Mouse (Mus musculus) layer of hippocampus, adult 9-10 months (tissue): ENCODE measurements around the gene Fam19a2.

ENCODE experiments used
- DNase-seq: peaks from one replicate; pipeline ENCODE4 v3.0.0; 2022; ENCODE audit warnings: low spot score

Gene Fam19a2

GRCm38 (mm10) chr10:123570616-123571188 is 306.9 kb downstream of the Fam19a2 start:
- DNase-seq = no peak

DNA sequence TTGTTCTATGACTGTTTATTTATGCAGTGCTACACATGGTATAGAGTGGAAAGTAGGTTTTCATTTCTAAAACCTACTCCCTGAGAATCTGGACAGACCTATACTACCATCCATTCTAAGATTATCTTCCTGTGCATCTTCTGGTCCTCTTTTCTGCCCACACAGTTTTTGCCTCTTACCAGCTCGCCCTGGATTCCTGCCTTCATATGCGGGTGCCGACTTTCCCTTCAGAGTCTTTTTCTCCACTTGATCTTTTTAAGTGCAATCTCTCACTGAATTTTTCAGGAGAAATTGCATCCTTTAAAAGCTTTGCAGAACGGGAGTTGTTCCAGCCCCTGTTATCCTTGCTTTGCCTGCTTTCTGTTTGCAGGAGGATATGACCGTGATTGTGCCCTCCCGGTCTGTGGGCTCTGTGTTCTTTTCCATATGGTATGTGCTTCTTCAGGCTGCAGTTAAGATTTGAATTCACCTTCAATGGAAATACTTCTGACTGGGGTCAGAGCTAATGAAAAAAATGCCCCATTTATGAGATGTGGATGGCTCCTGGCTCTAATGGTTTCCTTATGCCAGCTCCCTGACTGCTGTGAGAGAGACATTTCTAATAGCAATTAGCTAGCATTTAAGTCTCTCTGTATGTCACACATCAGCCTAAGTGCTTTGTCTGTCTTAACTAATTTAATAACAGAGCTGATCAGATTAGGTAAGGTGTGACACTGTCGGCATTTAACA is 308.7 kb downstream of the Fam19a2 start:
- no peak for DNase-seq

DNA sequence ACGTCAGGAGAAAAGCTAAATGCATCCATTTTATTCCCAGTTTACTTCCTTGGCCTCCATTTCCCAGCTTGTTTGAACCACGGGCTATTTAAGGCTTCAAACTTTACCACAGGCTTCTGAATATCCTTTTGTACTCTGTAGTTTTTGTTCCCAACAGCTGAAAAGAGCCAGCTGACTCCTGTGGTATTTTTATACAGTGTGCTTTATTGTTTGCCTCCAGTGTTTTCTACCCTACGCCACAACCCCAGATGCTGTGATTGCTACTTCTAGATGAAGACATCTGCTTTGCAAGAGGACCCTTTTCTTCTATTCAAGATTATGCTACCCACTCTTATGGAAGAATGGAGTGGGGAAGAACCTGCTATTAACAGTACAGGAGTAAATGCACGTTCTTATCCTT is 314.0 kb downstream of the Fam19a2 start:
- no peak for DNase-seq

- no peak for DNase-seq
Observed at GRCm38 (mm10) chr10:123579012-123579411, 315.2 kb downstream of the Fam19a2 start.

DNA sequence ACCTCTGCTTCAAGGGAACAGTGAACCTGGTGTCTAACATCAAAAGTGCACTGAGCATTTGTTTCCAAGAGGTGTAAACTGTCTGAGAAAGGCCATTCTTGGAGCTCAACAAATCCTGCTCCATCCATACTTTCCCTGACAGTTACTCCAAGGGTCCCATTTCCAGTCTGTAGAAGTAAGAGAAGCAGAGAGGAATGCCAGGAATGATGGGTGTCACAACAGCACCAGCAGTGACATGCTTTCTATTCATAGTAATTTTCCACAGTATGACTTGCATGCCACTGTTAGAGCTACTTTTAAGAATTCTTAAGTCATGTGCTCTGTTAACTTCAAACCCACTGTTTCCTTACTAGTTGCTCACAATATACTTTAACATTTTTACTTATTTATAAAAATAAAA is 331.2 kb downstream of the Fam19a2 start:
- no peak for DNase-seq

- no peak for DNase-seq
Observed at GRCm38 (mm10) chr10:123597059-123597458, 333.3 kb downstream of the Fam19a2 start.

DNA sequence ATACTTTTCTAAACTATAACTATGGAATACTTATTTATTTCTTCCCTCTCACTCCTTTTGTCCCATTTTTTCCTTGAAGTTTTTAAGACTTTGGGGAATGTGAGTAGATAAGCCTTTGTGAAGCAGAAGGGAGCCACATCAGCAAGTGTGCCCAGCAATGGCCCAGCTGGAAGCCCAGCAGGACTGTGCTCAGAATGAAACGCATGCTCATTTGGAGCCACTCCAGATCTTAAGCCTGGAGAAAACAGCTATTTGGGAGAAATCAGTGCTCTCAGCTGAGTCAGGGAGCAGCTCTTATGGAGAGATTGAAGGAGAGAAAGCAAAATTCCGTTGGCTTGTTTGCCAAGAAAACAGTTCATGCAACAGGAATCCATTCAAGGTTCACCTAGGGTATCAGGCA is 341.9 kb downstream of the Fam19a2 start:
- DNase-seq = no peak

DNA sequence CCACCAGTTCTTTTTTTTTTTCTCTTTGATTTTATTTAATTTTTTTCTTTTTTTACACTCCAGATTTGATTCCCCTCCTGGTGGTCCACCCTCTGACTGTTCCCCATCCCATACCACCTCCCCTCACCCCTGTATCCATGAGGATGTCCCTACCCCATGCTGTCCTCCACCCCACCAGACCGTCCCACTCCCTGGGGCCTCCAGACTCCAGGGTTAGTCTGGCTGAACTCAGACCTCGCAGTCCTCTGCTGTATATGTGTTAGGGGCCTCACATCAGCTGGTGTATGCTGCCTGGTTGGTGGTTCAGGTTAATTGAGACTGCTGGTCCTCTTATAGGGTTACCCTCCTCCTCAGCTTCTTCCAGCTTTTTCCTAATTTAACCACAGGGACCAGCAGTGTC is 362.9 kb downstream of the Fam19a2 start:
- DNase-seq = no peak

GRCm38 (mm10) chr10:123629248-123629744 is 365.5 kb downstream of the Fam19a2 start:
- no peak for DNase-seq

GRCm38 (mm10) chr10:123632029-123632428 is 368.2 kb downstream of the Fam19a2 start:
- no peak for DNase-seq

DNA sequence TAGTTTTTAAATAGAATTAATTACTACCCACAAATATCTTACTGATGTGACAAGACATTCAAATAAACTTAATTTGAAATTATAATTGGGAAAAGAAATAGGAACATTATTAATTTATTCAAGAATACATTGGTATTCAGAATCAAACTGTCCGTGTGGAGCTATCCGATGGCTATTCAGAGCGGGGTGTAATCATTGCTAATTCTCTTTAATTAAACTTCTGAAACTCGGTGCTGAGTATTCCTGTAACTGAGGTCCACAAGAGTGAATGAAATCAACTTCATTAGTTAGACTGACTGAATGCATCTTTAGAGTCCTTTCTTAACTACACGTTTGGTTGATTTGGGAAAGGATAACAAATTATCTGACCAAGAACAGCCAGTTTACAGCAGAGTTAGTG is 372.9 kb downstream of the Fam19a2 start:
- DNase-seq = no peak

GRCm38 (mm10) chr10:123637496-123637895 is 373.7 kb downstream of the Fam19a2 start:
- no peak for DNase-seq

DNA sequence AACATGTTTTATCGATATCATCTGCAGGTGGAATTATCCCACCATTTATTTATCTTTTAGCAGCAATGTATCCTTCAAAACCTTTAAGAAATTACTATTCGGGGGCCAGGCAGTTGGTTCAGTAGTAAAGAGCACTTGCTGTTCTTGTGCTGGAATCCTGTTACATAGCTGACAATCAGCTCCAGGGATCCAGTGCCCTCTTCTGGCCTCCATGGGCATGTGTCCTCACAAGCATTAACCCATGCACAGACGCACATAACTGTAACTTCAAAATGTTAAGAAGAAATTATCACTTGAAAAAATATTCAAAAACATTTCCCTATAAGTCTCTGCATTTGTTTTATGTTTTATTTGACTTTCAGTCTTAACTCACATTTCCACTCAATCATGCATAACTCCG is 381.8 kb downstream of the Fam19a2 start:
- no peak for DNase-seq

DNA sequence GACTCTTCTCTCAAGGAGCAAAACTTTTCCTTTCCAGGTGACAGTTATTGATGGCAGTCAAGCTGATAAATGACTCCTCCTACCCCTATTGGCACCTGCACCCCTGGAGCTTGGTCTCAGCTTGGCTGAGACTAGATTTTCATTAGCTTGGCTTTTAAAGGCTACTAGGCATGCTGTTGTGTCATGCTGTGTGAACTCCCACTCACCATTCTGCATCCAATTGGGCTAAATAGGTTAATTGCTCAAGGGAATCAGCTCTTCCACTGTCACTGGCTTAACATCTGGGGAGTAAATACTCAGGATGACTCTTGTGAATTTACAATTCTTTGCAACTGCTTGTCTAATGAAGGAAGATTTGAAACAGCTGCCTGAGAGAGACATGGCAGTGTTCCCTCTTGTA is 407.4 kb downstream of the Fam19a2 start:
- DNase-seq = no peak

- DNase-seq = no peak
Observed at GRCm38 (mm10) chr10:123678284-123678864, 414.6 kb downstream of the Fam19a2 start.

DNA sequence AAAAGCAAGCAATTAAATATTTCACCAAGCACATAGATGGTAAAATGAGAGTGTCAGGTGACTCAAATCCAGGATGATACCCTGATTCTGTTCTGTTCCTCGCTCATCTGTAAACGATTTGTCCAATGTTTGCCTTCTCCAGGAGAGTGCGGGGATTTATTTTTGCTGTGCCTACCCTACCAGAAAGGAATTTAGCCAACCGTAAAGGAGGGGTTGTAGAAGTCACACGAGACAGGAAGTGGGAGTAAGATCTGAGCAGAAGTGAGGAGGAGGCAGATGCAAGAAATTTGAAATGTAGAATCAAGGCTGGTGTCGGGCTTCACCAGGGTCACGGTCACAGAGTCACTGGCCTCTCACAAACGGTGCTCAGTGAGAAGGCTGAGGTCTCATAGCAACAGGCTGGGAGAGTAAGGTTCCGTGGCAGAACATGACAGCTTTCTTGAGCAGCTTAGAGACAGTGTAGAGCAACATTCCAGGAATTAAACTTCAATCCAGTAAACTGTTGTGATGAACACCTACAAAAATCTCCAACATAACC is 419.0 kb downstream of the Fam19a2 start:
- no peak for DNase-seq

GRCm38 (mm10) chr10:123692186-123692925 is 428.6 kb downstream of the Fam19a2 start:
- no peak for DNase-seq

DNA sequence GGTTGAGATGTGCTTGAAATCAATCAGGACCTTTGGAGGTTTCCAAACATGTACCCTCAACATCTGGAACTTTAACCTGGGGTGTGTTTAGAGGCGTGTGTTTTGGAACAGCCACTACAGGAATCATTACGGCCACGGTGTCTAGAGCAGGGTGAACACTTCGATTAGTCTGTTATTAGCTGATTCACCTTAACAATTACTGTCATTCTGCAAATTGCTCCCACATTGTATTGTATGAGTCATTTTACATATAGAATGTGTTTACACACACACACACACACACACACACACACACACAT is 429.1 kb downstream of the Fam19a2 start:
- no peak for DNase-seq

- DNase-seq = no peak
Observed at GRCm38 (mm10) chr10:123702595-123702994, 438.8 kb downstream of the Fam19a2 start.

GRCm38 (mm10) chr10:123707026-123707425 is 443.2 kb downstream of the Fam19a2 start:
- no peak for DNase-seq

- DNase-seq = no peak
Observed at GRCm38 (mm10) chr10:123710738-123711137, 446.9 kb downstream of the Fam19a2 start.

DNA sequence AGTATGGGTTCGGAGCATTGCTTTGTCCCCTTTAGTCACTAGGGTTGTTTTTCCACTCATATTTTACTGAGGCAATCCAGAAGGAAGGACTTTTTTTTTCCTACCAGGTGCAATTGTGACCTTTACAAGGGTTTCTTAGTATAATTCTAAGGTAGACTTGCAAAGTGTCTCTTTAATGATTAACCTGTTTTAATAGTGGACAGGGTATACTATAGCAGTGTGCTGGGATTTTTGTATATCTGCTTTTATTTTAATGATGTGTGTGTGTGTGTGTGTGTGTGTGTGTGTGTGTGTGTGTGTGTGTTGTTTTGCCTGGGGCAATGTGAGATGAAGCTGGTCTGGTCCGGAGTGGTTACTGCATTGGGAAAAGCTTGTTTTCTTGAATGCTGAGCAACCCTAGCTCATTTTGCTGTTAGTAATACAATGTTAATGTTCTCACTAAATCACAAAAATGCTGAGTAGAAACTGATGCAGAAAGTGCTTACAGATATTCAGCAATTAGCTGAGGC is 458.2 kb downstream of the Fam19a2 start:
- DNase-seq = no peak
